Mouse (Mus musculus): Measurements from ENCODE around the gene St8sia1.

- TF ChIP-seq USF1 (IDR thresholded peaks at IDR 0.05; ENCODE audit: low read depth, low read length), result no peak
- no peak for TF ChIP-seq POLR2A (IDR thresholded peaks at IDR 0.05; ENCODE audit: control insufficient read depth in 1 of 2, insufficient read depth in 1 of 2, low read depth in 1 of 2, low read length in 2 of 2, poor library complexity in 1 of 2)
- TF ChIP-seq MAX (IDR thresholded peaks at IDR 0.05; ENCODE audit: low read length), result no peak
Observed at GRCm38 (mm10) chr6:142858937-142859336, 105.3 kb downstream of the St8sia1 start.
